Comparison of ENCODE assay signal across 16 mouse cellular contexts in the genomic region with DNA sequence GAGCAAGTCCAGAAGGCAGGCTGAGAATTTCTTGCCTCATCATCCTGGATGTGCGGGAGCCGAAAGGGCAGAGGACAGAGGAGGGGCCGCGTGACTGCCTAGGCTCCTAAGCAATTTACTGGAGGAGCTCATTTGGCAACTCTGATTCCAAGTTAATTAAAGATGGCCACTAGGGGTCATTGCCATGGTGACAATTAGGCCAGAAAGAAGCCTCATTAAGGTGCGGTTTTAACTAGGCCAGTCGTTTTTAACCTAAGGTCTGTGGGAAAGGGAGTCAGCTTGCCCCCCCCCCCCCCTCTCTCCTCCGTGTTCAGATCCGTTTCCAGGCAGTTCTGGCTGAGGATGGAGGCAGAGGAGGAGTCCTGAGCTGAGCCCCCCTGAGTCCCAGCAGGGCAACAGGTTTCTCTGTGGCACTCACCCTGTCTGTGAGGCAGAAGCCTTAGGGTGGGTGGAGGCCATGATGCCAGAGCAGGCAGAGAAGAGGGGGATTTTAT. TPM values are rescaled to one million over a fixed set of nuclear protein-coding genes. Genes with fewer than 3 reads are reported as not detected.
DNase-seq lines count a peak whose midpoint lies in the region; ATAC-seq lines count a peak whose summit lies in the region.
"Had no signal": no experiment of that assay in that cellular context is flagged by ENCODE, and none has a peak within 500 bp of the region (broad histone marks: within the 10 kb centered on the region; RNA-seq: fewer than 3 reads in every experiment).

No protein-coding gene starts in this region.

- no peak overlapping the region for H3K4me2 ChIP-seq in neural tube, embryonic 11.5 days (ENCODE audit: low read depth)
- no peak overlapping the region for H3K4me2 ChIP-seq in midbrain, embryonic 14.5 days (ENCODE audit: low read length)
- H3K4me2 ChIP-seq: embryonic facial prominence, embryonic 12.5 days; heart, embryonic 12.5 days; liver, embryonic 11.5 days had no signal

- H3K9ac ChIP-seq in neural tube, embryonic 11.5 days (ENCODE audit: low read length), result no peak overlapping the region
- H3K9ac ChIP-seq in midbrain, embryonic 14.5 days (replicated peaks; ENCODE audit: low read length), result no peak overlapping the region
- H3K9ac ChIP-seq: embryonic facial prominence, embryonic 12.5 days; heart, embryonic 12.5 days had no signal

- 4% methylated on average over 8 of the region's 8 CpGs for WGBS in neural tube, embryonic 11.5 days
- WGBS in hindbrain, embryonic 10.5 days, result 5% methylated on average over 8 of the region's 8 CpGs
- 4% methylated on average over 8 of the region's 8 CpGs for WGBS in midbrain, embryonic 14.5 days

- H3K4me1 ChIP-seq in neural tube, embryonic 11.5 days (ENCODE audit: control insufficient read depth, insufficient read depth, low read length), result peaks cover 10% of the 10 kb centered on the region
- peaks cover 23% of the 10 kb centered on the region for H3K4me1 ChIP-seq in hindbrain, embryonic 10.5 days (replicated peaks)
- H3K4me1 ChIP-seq in midbrain, embryonic 14.5 days (ENCODE audit: control insufficient read depth, insufficient read depth, low read length), result peaks cover 4% of the 10 kb centered on the region; the same call in 1 of the 2 replicates
- H3K4me1 ChIP-seq: heart, embryonic 12.5 days had no signal

- no peak for ATAC-seq in neural tube, embryonic 11.5 days (ENCODE audit: insufficient read depth, low FRiP score, low TSS enrichment)
- ATAC-seq in midbrain, embryonic 14.5 days (ENCODE audit: low FRiP score, low TSS enrichment), result peak; percentile 37; the same call in 1 of the 2 replicates
- no peak for ATAC-seq in cerebellum, adult (ENCODE audit: insufficient number of reproducible peaks, low FRiP score, low TSS enrichment)
- ATAC-seq: lung, postnatal 0 days had no signal

- H3K36me3 ChIP-seq in neural tube, embryonic 11.5 days (ENCODE audit: control insufficient read depth, insufficient read depth, low read length), result no peaks in the 10 kb centered on the region
- H3K36me3 ChIP-seq in hindbrain, embryonic 10.5 days, result no peaks in the 10 kb centered on the region
- H3K36me3 ChIP-seq in midbrain, embryonic 14.5 days (ENCODE audit: control insufficient read depth, insufficient read depth, low read length), result no peaks in the 10 kb centered on the region
- H3K36me3 ChIP-seq: embryonic facial prominence, embryonic 12.5 days; heart, embryonic 12.5 days had no signal

- peak; percentile 11 for DNase-seq in neural tube, embryonic 11.5 days (ENCODE audit: low spot score)
- DNase-seq in neural tube, embryonic 10.5 days (ENCODE audit: extremely low spot score, low spot score), result no peak
- DNase-seq in hindbrain, embryonic 10.5 days (ENCODE audit: low spot score), result no peak
- DNase-seq in midbrain, embryonic 14.5 days, result peak; percentile 65
- DNase-seq in heart, postnatal 25 days (ENCODE audit: low spot score), result no peak
- DNase-seq in heart, adult 9 months (ENCODE audit: low spot score in 2 of 2), result no peak
- DNase-seq: adrenal gland, postnatal 25 days; cerebellum, adult 11 months; kidney, postnatal 36 days had no signal

- H3K27me3 ChIP-seq in neural tube, embryonic 11.5 days (ENCODE audit: control insufficient read depth, insufficient read depth, low read length), result peaks cover 49% of the 10 kb centered on the region
- peaks cover 98% of the 10 kb centered on the region for H3K27me3 ChIP-seq in hindbrain, embryonic 10.5 days (ENCODE audit: insufficient read depth, poor library complexity, severe bottlenecking)
- peaks cover 45% of the 10 kb centered on the region for H3K27me3 ChIP-seq in midbrain, embryonic 14.5 days (ENCODE audit: control insufficient read depth, insufficient read depth, low read length)

- intact Hi-C loops in heart, postnatal 25 days (cut with DNase I), result no loop called here

- no peak overlapping the region for H3K4me3 ChIP-seq in neural tube, embryonic 11.5 days (ENCODE audit: low read depth, low read length)
- no peak overlapping the region for H3K4me3 ChIP-seq in hindbrain, embryonic 10.5 days
- no peak overlapping the region for H3K4me3 ChIP-seq in midbrain, embryonic 14.5 days (replicated peaks; ENCODE audit: low read depth, low read length)
- H3K4me3 ChIP-seq: embryonic facial prominence, embryonic 12.5 days; heart, embryonic 12.5 days had no signal

- H3K27ac ChIP-seq in neural tube, embryonic 11.5 days (ENCODE audit: low read depth, low read length), result no peak overlapping the region
- peak overlapping the region; percentile 41; the same call in 1 of the 2 replicates for H3K27ac ChIP-seq in hindbrain, embryonic 10.5 days
- H3K27ac ChIP-seq in midbrain, embryonic 14.5 days (replicated peaks; ENCODE audit: low read depth, low read length), result no peak overlapping the region
- H3K27ac ChIP-seq: embryonic facial prominence, embryonic 12.5 days had no signal

- no peaks in the 10 kb centered on the region for H3K9me3 ChIP-seq in neural tube, embryonic 11.5 days (ENCODE audit: control insufficient read depth, low read length)
- H3K9me3 ChIP-seq in hindbrain, embryonic 10.5 days, result no peaks in the 10 kb centered on the region
- H3K9me3 ChIP-seq in midbrain, embryonic 14.5 days (ENCODE audit: control insufficient read depth, low read length), result no peaks in the 10 kb centered on the region
- H3K9me3 ChIP-seq: embryonic facial prominence, embryonic 12.5 days had no signal

RNA-seq across cellular contexts. Expression of a gene that starts 59.7 kb away (rescaled TPM):
- polyA plus RNA-seq in neural tube, embryonic 11.5 days (2014; fragmentation: Nextera tagmentation; extraction: Ambion mirVana), result 0.97 and 1.8 TPM in 2 replicates
- 0.12 and 0.67 TPM in 2 replicates for polyA plus RNA-seq in hindbrain, embryonic 10.5 days (2016; fragmentation: Nextera tagmentation; extraction: Ambion mirVana)
- polyA plus RNA-seq in midbrain, embryonic 14.5 days (2014; fragmentation: Nextera tagmentation; extraction: Ambion mirVana), result 2.6 and 3.1 TPM in 2 replicates
- not detected for total RNA-seq in heart, postnatal 25 days (2021)
- polyA plus RNA-seq: heart, embryonic 12.5 days; liver, embryonic 11.5 days; stomach, embryonic 14.5 days; urinary bladder, adult 2 months had no signal

Comparison
In these comparisons a context has a peak if more than half of its experiments do, and no peak if none do; other contexts are left out.
1. DNase-seq: peak in neural tube, embryonic 11.5 days (single experiment) and midbrain, embryonic 14.5 days (single experiment); none in neural tube, embryonic 10.5 days (single experiment), hindbrain, embryonic 10.5 days (single experiment), heart, postnatal 25 days (single experiment) and heart, adult 9 months (0 of 2).